Mouse (Mus musculus) midbrain, embryonic 12.5 days (tissue): ENCODE results near the gene Ubxn10. TPM values are rescaled to one million over a fixed set of nuclear protein-coding genes. Genes with fewer than 3 reads are reported as not detected.

Experiments
- ATAC-seq: fragments of 200-750 bp; cut with Nextera tagmentation; 2 replicates; pipeline ENCODE4 v1.8.0; 2017; ENCODE audit warnings: low read depth, moderate TSS enrichment, moderate library complexity; ENCODE audit not compliant: low FRiP score
- H3K27ac ChIP-seq: fragments of 300-500 bp; sonication (generic); replicated peaks from 2 replicates; pipeline ENCODE4 v1.5.1; 2016; ENCODE audit warnings: mild to moderate bottlenecking
- H3K27me3 ChIP-seq: fragments of 300-500 bp; sonication (generic); 2 replicates; pipeline ENCODE4 v1.6.1; 2016; ENCODE audit warnings: mild to moderate bottlenecking
- H3K36me3 ChIP-seq: fragments of 300-500 bp; sonication (generic); 2 replicates; pipeline ENCODE4 v1.6.1; 2016
- H3K4me1 ChIP-seq: fragments of 300-500 bp; sonication (generic); 2 replicates; pipeline ENCODE4 v1.6.1; 2016
- H3K4me2 ChIP-seq: fragments of 300-500 bp; sonication (generic); replicated peaks from 2 replicates; pipeline ENCODE4 v1.6.1; 2016; ENCODE audit warnings: mild to moderate bottlenecking, moderate library complexity
- H3K4me3 ChIP-seq: fragments of 300-500 bp; sonication (generic); 2 replicates; pipeline ENCODE4 v1.5.1; 2016; ENCODE audit warnings: mild to moderate bottlenecking
- H3K9ac ChIP-seq: fragments of 300-500 bp; sonication (generic); replicated peaks from 2 replicates; pipeline ENCODE4 v1.6.1; 2016; ENCODE audit warnings: mild to moderate bottlenecking, moderate library complexity
- H3K9me3 ChIP-seq: fragments of 300-500 bp; sonication (generic); 2 replicates; pipeline ENCODE4 v1.6.1; 2016; ENCODE audit warnings: mild to moderate bottlenecking
- WGBS: fragments of 180-500 bp; shearing (Covaris S2); methylation state at CpG from one replicate; pipeline ENCODE4 v1.1.7; 2016; 5-methylcytosine and 5-hydroxymethylcytosine counted together
- polyA plus RNA-seq: library from polyadenylated mRNA; unstranded; fragments of >200 nt; fragmentation: Nextera tagmentation; extraction: Ambion mirVana; gene quantifications from 2 replicates; pipeline ENCODE4 v1.2.1, GENCODE M21; 2016

Ubxn10 gene
- 1.4 and 2.1 TPM in 2 replicates for polyA plus RNA-seq

DNA sequence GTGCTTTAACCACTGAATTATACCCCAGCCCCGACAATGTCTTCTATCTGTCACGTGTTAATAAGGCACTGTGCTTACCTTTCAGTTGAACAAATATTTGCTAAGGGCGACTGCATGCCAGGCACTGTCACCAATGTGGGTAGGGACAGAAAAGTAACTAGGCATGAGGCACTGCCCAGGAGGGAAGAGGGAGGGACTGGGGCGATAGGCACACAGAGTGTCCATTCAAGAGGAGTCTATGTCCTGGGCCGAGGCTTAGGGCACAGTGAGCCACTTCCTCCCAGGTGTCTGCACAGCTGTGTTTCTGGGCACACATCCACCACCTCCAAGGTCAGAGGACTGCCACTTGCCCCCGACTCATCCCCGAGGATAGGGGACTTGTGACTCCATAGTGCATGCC, at the start of gene Ubxn10:
Gene Ubxn10, minus strand, starts transcription at position 137 of the 400 bp plus-strand sequence.
- H3K27ac ChIP-seq = no peak within 1 kb of the TSS
- H3K27me3 ChIP-seq = peaks cover 3% of the 10 kb centered on the region; the same call in 1 of the 2 replicates
- no peak for ATAC-seq
- 73% methylated on average over 7 of the region's 7 CpGs for whole genome bisulfite sequencing
- peaks cover 13% of the 10 kb centered on the region for H3K4me1 ChIP-seq
- H3K36me3 ChIP-seq = no peaks in the 10 kb centered on the region
- no peak within 1 kb of the TSS for H3K9ac ChIP-seq
- no peak within 1 kb of the TSS for H3K4me3 ChIP-seq
- no peak within 1 kb of the TSS for H3K4me2 ChIP-seq
- no peaks in the 10 kb centered on the region for H3K9me3 ChIP-seq

DNA sequence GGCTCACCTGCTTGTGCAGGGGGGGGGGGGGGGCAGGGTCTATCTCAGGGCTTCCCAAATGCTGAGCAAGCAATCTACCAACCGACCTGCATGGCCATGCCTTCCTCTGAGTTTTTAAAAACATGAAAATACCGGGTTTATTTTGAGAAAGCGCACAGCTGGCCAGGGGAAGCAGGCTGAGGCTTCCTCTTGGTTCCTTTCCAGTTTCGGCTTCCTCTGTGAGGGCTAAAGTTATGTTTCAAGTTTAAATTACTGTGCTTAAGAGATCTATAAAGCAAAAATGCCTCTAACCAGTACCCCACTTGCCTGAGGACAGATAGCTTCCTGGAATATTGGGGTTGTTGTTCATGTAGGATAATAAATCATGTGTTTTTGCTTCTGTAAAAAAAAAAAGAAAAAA, 49.2 kb upstream of the Ubxn10 start:
- H3K4me1 ChIP-seq = no peaks in the 10 kb centered on the region
- no peak for ATAC-seq
- no peaks in the 10 kb centered on the region for H3K9me3 ChIP-seq
- H3K9ac ChIP-seq = no peak overlapping the region
- H3K27me3 ChIP-seq = no peaks in the 10 kb centered on the region
- H3K27ac ChIP-seq = no peak overlapping the region
- 71% methylated on average over 4 of the region's 4 CpGs for WGBS
- no peak overlapping the region for H3K4me3 ChIP-seq
- H3K4me2 ChIP-seq = no peak overlapping the region
- H3K36me3 ChIP-seq = no peaks in the 10 kb centered on the region

DNA sequence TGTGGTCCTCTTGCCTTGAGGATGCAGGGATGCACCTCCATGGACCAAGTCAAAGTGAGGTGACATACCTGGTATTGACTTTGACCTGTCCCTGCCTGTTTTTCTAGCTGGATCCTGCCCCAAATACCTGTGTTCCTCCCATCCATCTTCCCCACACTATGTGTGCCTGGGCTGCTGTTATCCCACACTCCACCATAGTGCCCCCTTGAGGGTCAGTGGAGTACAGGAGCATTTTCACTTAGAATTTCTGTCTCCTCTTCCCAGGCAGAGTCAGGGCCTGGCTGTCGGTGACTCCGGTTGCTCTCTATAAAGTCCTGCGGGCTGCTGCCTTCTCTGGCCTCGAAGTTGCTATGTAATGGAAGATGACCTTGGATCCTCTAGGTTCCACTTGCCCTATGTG, 48.8 kb upstream of the Ubxn10 start:
- no peaks in the 10 kb centered on the region for H3K4me1 ChIP-seq
- no peak for ATAC-seq
- H3K27ac ChIP-seq = no peak overlapping the region
- H3K27me3 ChIP-seq = no peaks in the 10 kb centered on the region
- no peak overlapping the region for H3K9ac ChIP-seq
- H3K9me3 ChIP-seq = no peaks in the 10 kb centered on the region
- no peak overlapping the region for H3K4me2 ChIP-seq
- H3K36me3 ChIP-seq = no peaks in the 10 kb centered on the region
- WGBS = 73% methylated on average over 4 of the region's 4 CpGs
- H3K4me3 ChIP-seq = no peak overlapping the region

DNA sequence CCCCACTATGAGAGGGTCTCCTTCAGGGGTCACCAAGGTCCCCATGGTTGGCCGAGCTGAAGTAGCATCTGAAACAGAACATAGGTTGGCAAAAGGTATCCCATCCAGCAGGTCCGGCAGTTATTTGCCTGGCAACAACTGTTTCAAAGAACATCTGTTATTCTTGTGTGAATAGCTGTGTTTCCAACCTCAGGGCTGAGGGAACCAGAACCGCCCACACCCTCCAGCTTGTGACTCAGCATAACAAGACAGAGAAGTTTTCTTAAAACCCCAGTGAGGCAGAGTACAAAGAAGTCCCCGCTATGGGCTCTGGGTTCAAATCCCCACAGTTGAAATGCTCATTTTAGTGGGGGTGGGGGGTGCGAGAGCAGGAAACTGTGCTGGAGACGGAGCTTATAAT, 45.1 kb upstream of the Ubxn10 start:
- no peak overlapping the region for H3K4me3 ChIP-seq
- no peak overlapping the region for H3K9ac ChIP-seq
- H3K27me3 ChIP-seq = no peaks in the 10 kb centered on the region
- 85% methylated on average over 6 of the region's 6 CpGs for WGBS
- no peaks in the 10 kb centered on the region for H3K36me3 ChIP-seq
- H3K27ac ChIP-seq = no peak overlapping the region
- no peaks in the 10 kb centered on the region for H3K9me3 ChIP-seq
- no peak overlapping the region for H3K4me2 ChIP-seq
- no peak for ATAC-seq
- H3K4me1 ChIP-seq = peaks cover 9% of the 10 kb centered on the region; the same call in 1 of the 2 replicates

DNA sequence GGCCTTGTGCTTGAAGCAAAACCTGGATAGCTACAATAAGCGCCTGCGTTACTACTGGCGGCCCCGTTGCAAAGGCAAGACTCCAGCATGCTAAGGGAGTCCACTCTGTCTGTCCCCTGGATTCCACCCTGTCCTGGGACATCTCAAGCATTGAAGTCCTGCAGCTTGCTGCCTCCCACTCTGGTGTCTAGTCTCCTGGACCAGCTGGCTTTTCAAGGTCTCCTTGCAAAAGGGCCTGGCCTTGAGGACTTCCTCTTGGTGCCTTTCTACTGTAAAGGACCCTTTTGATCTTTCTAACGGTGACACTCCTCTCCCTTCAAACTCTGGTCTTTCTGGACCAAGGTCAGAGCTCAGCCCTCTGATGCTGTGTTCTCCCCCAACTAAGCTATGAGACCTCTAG, 43.3 kb upstream of the Ubxn10 start:
- Histone ChIP-seq H3K9me3 (no peaks in the 10 kb centered on the region), H3K4me3 (no peak overlapping the region), H3K27me3 (no peaks in the 10 kb centered on the region), H3K4me1 (peaks cover 9% of the 10 kb centered on the region; the same call in 1 of the 2 replicates), H3K36me3 (no peaks in the 10 kb centered on the region), H3K27ac (no peak overlapping the region), H3K9ac (no peak overlapping the region), H3K4me2 (no peak overlapping the region)
- no peak for ATAC-seq
- WGBS = 92% methylated on average over 5 of the region's 5 CpGs

DNA sequence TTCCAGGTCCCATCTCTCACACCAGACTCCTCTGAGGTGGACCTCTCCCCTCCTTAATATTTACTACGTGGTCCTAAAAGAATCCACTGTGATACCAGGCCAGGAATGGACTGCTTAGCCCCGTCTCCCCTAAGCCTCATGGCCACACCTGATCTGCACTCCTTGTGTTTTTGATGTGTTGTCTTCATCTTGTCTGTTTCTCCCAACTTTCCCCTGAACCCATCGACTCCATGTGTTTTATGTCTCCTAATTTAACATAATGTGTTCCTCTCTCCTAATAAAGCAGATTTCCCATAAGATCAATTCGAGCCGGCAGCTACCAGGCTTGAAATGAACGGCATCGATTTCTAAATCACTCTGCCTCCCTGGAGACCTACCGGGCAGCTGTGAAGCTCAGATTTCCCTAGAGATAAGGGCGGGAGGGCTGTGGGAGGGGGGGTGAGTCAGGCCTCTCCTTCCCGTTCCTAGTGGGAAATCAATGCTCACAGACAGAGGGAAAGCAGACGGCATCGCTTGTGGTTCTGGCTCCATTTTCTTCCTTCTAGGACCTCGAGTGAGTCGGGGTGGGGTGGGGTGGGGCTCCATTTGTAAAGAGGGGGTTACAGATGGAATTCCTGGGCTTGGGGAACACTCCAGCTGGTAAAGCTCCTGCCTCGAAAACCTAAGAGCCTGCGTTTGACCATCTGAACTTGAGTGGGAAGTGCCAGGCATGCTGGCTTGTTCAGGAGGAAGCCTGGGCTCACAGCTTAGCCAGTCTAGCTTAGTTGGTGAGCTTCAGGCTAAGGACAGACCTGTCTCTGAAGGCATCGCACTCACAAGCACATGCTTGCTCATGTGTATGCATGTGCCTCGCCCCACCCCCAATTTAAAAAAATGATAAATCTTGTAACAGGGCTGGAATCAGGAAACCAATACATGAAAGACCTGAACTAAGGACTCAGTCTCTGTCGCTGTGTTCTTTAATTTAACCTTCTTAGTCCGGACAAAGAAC, 40.7 kb upstream of the Ubxn10 start:
- ATAC-seq = no peak
- no peaks in the 10 kb centered on the region for H3K36me3 ChIP-seq

DNA sequence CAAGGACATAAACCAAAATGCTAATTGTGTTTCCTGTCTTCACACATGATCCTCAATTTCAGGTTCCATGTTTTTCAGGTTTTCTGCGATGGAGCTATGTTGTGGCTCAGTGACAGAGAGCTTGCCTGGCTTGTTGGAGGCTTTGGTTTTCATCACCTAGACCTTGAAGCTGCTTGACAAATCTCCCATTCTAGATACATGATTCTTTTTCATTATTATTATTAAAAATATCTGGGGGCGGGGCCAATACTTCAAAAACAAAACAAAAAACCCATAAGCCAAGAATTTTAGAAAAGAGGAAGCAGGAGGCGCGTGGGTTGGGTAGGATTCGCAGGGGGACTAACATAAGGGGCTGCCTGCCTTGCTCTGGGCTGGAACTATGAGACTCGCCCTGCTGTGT, 38.5 kb upstream of the Ubxn10 start, which contains the start of gene Pla2g2d:
Gene Pla2g2d, plus strand, starts transcription at position 301 of the 400 bp plus-strand sequence.
- Histone ChIP-seq H3K36me3 (no peaks in the 10 kb centered on the region), H3K27ac (no peak within 1 kb of the TSS), H3K4me3 (no peak within 1 kb of the TSS), H3K9ac (no peak within 1 kb of the TSS), H3K4me2 (no peak within 1 kb of the TSS), H3K9me3 (no peaks in the 10 kb centered on the region), H3K4me1 (peaks cover 9% of the 10 kb centered on the region; the same call in 1 of the 2 replicates), H3K27me3 (no peaks in the 10 kb centered on the region)
- no peak for ATAC-seq
- WGBS = 83% methylated on average over 6 of the region's 6 CpGs

More for the DNA sequence above, 40.7 kb upstream of the Ubxn10 start:
- Histone ChIP-seq H3K4me3 (no peak overlapping the region), H3K9ac (no peak overlapping the region), H3K4me1 (peaks cover 9% of the 10 kb centered on the region; the same call in 1 of the 2 replicates), H3K27me3 (no peaks in the 10 kb centered on the region), H3K4me2 (no peak overlapping the region), H3K27ac (peak overlapping the region; percentile 35; the same call in 1 of the 2 replicates), H3K9me3 (no peaks in the 10 kb centered on the region)
- 52% methylated on average over 20 of the region's 20 CpGs for WGBS

DNA sequence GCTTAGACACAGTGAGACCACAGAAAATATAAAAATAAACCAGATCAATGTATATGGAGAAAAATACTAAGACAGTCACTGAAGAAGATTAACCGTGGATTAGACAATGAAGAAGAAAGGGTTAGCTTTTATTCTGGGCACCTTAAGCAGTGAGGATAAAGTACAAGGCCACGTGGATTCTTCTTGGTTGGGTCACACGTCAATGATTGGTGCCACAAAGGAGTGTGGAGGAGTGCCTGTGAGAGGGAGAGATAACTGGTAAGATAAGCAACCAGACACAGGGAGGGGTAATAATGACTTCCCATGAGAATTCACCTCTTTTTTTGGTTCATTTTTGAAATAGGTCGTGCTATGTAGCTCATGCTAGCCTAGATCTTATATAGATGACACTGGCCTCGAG, 35.4 kb upstream of the Ubxn10 start:
- Histone ChIP-seq H3K36me3 (no peaks in the 10 kb centered on the region), H3K4me3 (no peak overlapping the region), H3K27me3 (no peaks in the 10 kb centered on the region), H3K4me2 (no peak overlapping the region), H3K4me1 (peaks cover under 1% of the 10 kb centered on the region; the same call in 1 of the 2 replicates), H3K9me3 (no peaks in the 10 kb centered on the region), H3K27ac (no peak overlapping the region), H3K9ac (no peak overlapping the region)
- no peak for ATAC-seq
- 81% methylated on average over 5 of the region's 5 CpGs for WGBS

DNA sequence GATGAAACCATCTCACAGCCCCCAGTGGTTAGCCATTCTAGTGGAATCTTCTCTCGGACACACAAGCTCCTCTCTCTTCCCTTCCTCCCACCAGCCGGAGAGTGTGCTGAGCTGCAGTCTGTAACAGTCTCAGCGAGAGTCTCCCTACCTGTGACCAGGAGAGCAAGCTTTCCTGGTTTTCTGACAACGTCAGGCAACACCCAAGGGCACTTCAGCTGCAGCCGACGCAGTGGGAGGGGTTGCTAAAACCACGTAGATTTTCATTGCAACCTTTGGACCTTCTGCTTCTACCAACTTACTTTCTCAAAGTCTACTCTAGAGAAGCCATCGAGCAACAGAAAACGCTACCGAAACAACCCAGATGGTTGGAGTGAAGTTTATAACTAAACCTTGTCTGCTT, 35.0 kb upstream of the Ubxn10 start:
- no peak overlapping the region for H3K27ac ChIP-seq
- no peaks in the 10 kb centered on the region for H3K4me1 ChIP-seq
- ATAC-seq = no peak
- WGBS = 86% methylated on average over 10 of the region's 10 CpGs
- H3K4me2 ChIP-seq = no peak overlapping the region
- H3K4me3 ChIP-seq = no peak overlapping the region
- H3K27me3 ChIP-seq = no peaks in the 10 kb centered on the region
- no peaks in the 10 kb centered on the region for H3K36me3 ChIP-seq
- H3K9ac ChIP-seq = no peak overlapping the region
- no peaks in the 10 kb centered on the region for H3K9me3 ChIP-seq

DNA sequence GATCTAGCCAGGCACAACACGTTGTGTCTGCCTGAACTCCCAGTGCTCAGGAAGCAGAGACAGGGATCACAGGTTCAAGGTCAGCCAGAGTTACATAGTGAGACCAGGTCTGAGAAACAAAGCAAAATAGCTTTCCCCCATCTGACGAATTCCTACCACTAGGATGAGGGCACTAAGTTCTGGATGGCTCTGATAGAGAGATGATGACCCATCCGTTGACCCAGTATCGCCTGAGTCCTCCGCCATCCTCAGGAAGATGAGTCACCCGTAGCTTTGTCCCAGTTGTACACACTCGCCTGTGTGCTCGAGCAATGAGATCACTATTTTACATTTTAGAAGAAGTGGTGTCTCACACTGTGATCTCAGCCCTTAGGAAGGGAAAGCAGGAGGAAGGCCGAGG, 25.3 kb upstream of the Ubxn10 start:
- no peaks in the 10 kb centered on the region; the same call in 1 of the 2 replicates for H3K4me1 ChIP-seq
- H3K9me3 ChIP-seq = no peaks in the 10 kb centered on the region
- H3K27ac ChIP-seq = no peak overlapping the region
- WGBS = 87% methylated on average over 9 of the region's 9 CpGs
- no peak for ATAC-seq
- H3K27me3 ChIP-seq = no peaks in the 10 kb centered on the region
- H3K4me3 ChIP-seq = no peak overlapping the region
- no peak overlapping the region for H3K9ac ChIP-seq
- H3K4me2 ChIP-seq = no peak overlapping the region
- H3K36me3 ChIP-seq = no peaks in the 10 kb centered on the region

DNA sequence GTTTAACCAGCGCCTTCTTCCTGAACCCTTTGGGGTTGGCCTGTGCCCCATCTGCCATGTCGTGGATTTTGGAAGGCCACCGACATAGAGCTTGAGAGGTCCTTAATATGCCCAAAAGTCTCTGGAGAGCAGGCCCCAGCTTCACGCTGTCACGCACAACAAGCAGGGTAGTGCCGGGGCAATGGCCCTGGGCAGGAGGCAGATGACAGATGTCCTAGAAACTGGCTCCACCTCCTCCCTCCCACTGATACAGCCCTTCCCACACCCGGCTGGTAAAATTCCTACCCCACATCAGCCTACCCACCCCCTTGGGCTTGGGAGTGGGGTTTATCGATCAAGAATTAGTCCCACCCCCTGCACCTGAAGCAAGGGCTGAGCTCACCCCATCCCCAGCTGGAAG, 20.4 kb upstream of the Ubxn10 start, which contains the start of gene Pla2g2f:
Gene Pla2g2f, minus strand, starts transcription at position 211 of the 400 bp plus-strand sequence.
- Histone ChIP-seq H3K4me2 (no peak within 1 kb of the TSS), H3K9me3 (no peaks in the 10 kb centered on the region), H3K27me3 (no peaks in the 10 kb centered on the region), H3K4me1 (no peaks in the 10 kb centered on the region; the same call in 1 of the 2 replicates), H3K4me3 (no peak within 1 kb of the TSS), H3K9ac (no peak within 1 kb of the TSS), H3K36me3 (no peaks in the 10 kb centered on the region), H3K27ac (no peak within 1 kb of the TSS)
- 69% methylated on average over 8 of the region's 8 CpGs for WGBS
- no peak for ATAC-seq

DNA sequence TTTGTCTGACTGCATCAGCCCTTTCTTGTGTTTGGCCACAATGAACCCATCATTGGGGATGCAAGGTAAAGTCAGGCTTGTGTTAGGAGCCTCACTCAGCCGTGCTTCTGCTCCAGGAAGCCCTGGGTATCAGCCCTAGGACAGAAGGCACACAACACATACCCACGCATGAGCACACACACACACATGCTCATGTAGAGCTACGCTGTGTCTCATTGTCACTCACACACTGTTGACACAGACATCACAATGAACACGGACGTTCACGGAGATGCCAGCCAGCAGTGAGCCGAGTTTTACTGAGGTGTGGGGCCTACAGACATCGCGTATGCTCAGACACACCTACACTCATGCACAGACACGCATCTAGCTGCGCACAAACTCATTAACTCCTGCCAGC, 19.0 kb upstream of the Ubxn10 start:
- H3K27ac ChIP-seq = no peak overlapping the region
- 85% methylated on average over 11 of the region's 11 CpGs for WGBS
- no peak overlapping the region for H3K4me2 ChIP-seq
- no peaks in the 10 kb centered on the region for H3K36me3 ChIP-seq
- H3K4me3 ChIP-seq = no peak overlapping the region
- no peaks in the 10 kb centered on the region; the same call in 1 of the 2 replicates for H3K4me1 ChIP-seq
- no peaks in the 10 kb centered on the region for H3K27me3 ChIP-seq
- no peaks in the 10 kb centered on the region for H3K9me3 ChIP-seq
- no peak for ATAC-seq
- H3K9ac ChIP-seq = no peak overlapping the region
